Mouse (Mus musculus): Measurements from ENCODE around the gene Akt3.

DNA sequence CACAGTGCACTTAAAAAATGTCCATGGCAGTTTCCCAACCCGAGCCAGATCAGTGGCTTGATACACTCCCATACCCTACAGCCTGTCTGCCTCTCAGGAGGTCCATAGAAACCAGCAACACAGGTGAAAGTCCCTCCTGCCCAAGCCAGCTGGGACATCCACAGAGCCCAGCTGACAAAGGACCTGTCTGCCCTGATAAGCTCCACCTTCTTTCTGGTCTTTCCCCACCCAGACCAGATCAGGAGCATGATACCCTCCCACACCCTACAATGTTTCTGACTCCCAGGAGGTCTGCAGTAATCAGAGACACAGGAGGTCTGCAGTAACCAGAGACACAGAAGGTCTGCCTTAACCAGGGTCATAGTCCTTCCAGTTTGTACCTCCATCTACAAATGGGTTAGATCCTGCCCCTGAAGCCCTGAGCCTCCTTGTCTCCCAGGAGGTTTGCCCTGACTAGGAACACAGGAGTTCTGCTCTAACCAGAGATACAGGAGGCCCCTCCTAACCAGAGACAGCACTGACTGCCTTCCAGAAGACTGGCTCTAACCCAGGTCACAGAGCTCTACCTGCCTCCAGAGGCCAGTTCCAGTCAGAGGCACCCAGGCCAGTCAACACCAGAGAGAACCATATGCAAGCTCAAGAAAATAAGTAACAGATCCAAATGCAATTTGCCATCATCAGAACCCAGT is 175.9 kb downstream of the Akt3 start:
- TF ChIP-seq CTCF (IDR thresholded peaks at IDR 0.05; ENCODE audit: extremely low read depth, insufficient read depth, insufficient read length, insufficient replicate concordance) (no peak), POLR2A (IDR thresholded peaks at IDR 0.05; ENCODE audit: low read depth, low read length) (no peak)

All from spleen, adult 2 months (tissue).